Mouse (Mus musculus) hindbrain, embryonic 11.5 days (tissue): ENCODE measurements at regions not wholly inside any gene's neighbourhood (a gene's known extent, or its start where the extent isn't known, plus 50 kb on each side); places are given as distances from the start of the nearest gene placed in this dataset.

Source experiments
- ATAC-seq: fragments of 200-750 bp; cut with Nextera tagmentation; 2 replicates; pipeline ENCODE4 v1.8.0; 2017; ENCODE audit warnings: mild to moderate bottlenecking, moderate TSS enrichment, moderate library complexity; ENCODE audit not compliant: low FRiP score
- DNase-seq: peaks from one replicate; pipeline ENCODE4 v3.0.0-alpha.2; 2015; ENCODE audit warnings: low spot score
- H3K27ac ChIP-seq: fragments of 300-500 bp; sonication (generic); 2 replicates; pipeline ENCODE4 v1.5.1; 2014; ENCODE audit warnings: mild to moderate bottlenecking, low read depth, low read length
- H3K27me3 ChIP-seq: fragments of 300-500 bp; sonication (generic); 2 replicates; pipeline ENCODE4 v1.6.1; 2014; ENCODE audit warnings: mild to moderate bottlenecking, low read length, moderate library complexity, mixed read lengths; ENCODE audit not compliant: control insufficient read depth, insufficient read depth
- H3K36me3 ChIP-seq: fragments of 300-500 bp; sonication (generic); 2 replicates; pipeline ENCODE4 v1.6.1; 2014; ENCODE audit warnings: mild to moderate bottlenecking, low read length, moderate library complexity, mixed read lengths; ENCODE audit not compliant: control insufficient read depth, insufficient read depth
- H3K4me1 ChIP-seq: fragments of 300-500 bp; sonication (generic); replicated peaks from 2 replicates; pipeline ENCODE4 v1.6.1; 2014; ENCODE audit warnings: low read length, mixed read lengths; ENCODE audit not compliant: control insufficient read depth, insufficient read depth
- H3K4me2 ChIP-seq: fragments of 300-500 bp; sonication (generic); replicated peaks from 2 replicates; pipeline ENCODE4 v1.6.1; 2014; ENCODE audit warnings: mild to moderate bottlenecking, low read depth, low read length
- H3K4me3 ChIP-seq: fragments of 300-500 bp; sonication (generic); 2 replicates; pipeline ENCODE4 v1.5.1; 2014; ENCODE audit warnings: low read depth, low read length
- H3K9ac ChIP-seq: fragments of 300-500 bp; sonication (generic); 2 replicates; pipeline ENCODE4 v1.6.1; 2014; ENCODE audit warnings: low read depth, low read length
- H3K9me3 ChIP-seq: fragments of 300-500 bp; sonication (generic); 2 replicates; pipeline ENCODE4 v1.6.1; 2016; ENCODE audit warnings: low read length; ENCODE audit not compliant: control insufficient read depth
- WGBS: fragments of 180-500 bp; shearing (Covaris S2); extraction: QIAGEN DNeasy Blood & Tissue Kit; methylation state at CpG from one replicate; pipeline ENCODE4 v1.1.7; 2014; 5-methylcytosine and 5-hydroxymethylcytosine counted together

DNA sequence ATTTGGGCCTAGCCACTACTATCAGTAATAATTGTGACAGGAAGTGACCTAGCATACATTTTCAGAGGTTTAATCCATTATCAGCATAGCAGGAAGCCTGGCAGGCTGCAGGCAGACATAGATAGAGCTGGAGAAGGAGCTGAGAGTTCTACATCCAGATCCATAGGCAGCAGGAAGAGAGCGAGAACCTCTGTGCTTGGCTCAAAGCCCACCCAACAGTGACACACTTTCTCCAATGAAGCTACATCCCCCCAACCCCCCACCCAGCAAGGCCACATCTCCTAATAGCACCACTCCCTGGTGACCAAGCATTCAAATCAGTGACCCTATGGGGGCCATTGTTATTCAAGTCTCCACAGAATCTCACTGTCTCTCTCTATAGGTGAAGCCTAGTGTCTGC lies 79.4 kb downstream of the Enc1 start:
- H3K27me3 ChIP-seq = no peaks in the 10 kb centered on the region
- no peak overlapping the region for H3K27ac ChIP-seq
- no peak overlapping the region for H3K9ac ChIP-seq
- no peak for DNase-seq
- ATAC-seq = no peak
- H3K36me3 ChIP-seq = no peaks in the 10 kb centered on the region
- H3K9me3 ChIP-seq = no peaks in the 10 kb centered on the region
- H3K4me2 ChIP-seq = no peak overlapping the region
- H3K4me3 ChIP-seq = no peak overlapping the region
- no peaks in the 10 kb centered on the region; the same call in 1 of the 2 replicates for H3K4me1 ChIP-seq
- WGBS = 84% methylated on average over 1 of the region's 1 CpGs

- DNase-seq (peak; percentile 34), ATAC-seq (peak; percentile 53; the same call in 1 of the 2 replicates)
- H3K4me1 ChIP-seq = no peaks in the 10 kb centered on the region; the same call in 1 of the 2 replicates
- WGBS = 17% methylated on average over 3 of the region's 3 CpGs
- H3K4me2 ChIP-seq = no peak overlapping the region
- H3K27me3 ChIP-seq = no peaks in the 10 kb centered on the region
- H3K9ac ChIP-seq = no peak overlapping the region
- no peaks in the 10 kb centered on the region for H3K36me3 ChIP-seq
- H3K9me3 ChIP-seq = no peaks in the 10 kb centered on the region
- no peak overlapping the region for H3K4me3 ChIP-seq
- H3K27ac ChIP-seq = peak overlapping the region; percentile 30; the same call in 1 of the 2 replicates
These were observed 76.7 kb downstream of the Enc1 start for GRCm38 (mm10) chr13:97317633-97318032.

GRCm38 (mm10) chr13:97312420-97313370 lies 71.8 kb downstream of the Enc1 start:
- Histone ChIP-seq H3K4me3 (no peak overlapping the region), H3K27ac (no peak overlapping the region), H3K4me1 (peaks cover 8% of the 10 kb centered on the region), H3K9me3 (no peaks in the 10 kb centered on the region), H3K4me2 (no peak overlapping the region), H3K9ac (no peak overlapping the region), H3K36me3 (no peaks in the 10 kb centered on the region), H3K27me3 (no peaks in the 10 kb centered on the region)
- WGBS = 79% methylated on average over 16 of the region's 16 CpGs
- no peak for ATAC-seq
- DNase-seq = no peak

DNA sequence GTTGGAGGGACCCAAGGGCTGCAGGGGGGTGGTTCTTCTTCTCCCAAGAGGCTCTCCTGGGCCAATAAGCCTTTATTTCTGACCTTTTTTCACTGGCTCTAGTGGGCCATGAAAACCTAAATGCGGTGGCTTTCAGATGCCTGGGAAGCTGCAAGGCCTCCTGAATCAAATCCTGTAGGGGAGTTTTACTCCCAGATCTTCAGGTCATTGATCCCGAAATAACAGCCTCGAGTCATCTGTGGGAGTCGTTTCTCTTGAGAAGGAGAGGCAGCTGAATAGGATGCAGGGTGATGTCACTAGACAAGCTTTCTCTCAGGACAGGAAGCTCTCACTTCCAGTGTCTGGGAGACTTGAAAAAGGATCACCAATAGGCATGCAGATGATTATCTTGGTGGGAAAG lies 70.4 kb downstream of the Enc1 start:
- H3K4me1 ChIP-seq = peaks cover 8% of the 10 kb centered on the region
- no peaks in the 10 kb centered on the region for H3K36me3 ChIP-seq
- no peaks in the 10 kb centered on the region for H3K9me3 ChIP-seq
- H3K9ac ChIP-seq = no peak overlapping the region
- DNase-seq = peak; percentile 46
- H3K27me3 ChIP-seq = no peaks in the 10 kb centered on the region
- WGBS = 5% methylated on average over 4 of the region's 4 CpGs
- 0 out of 2 replicates have a peak overlapping the region, but pooled peaks have one; percentile 0 for H3K27ac ChIP-seq
- H3K4me2 ChIP-seq = no peak overlapping the region
- ATAC-seq = 0 out of 2 replicates have a peak, but pooled peaks have one; percentile 61
- no peak overlapping the region for H3K4me3 ChIP-seq

GRCm38 (mm10) chr13:97310855-97311189 lies 69.9 kb downstream of the Enc1 start:
- no peak overlapping the region for H3K4me2 ChIP-seq
- no peaks in the 10 kb centered on the region for H3K9me3 ChIP-seq
- DNase-seq = no peak
- WGBS = 16% methylated on average over 3 of the region's 3 CpGs
- peak; percentile 6; the same call in 1 of the 2 replicates for ATAC-seq
- H3K27ac ChIP-seq = 0 out of 2 replicates have a peak overlapping the region, but pooled peaks have one; percentile 11
- no peak overlapping the region for H3K4me3 ChIP-seq
- H3K9ac ChIP-seq = no peak overlapping the region
- peaks cover 8% of the 10 kb centered on the region for H3K4me1 ChIP-seq
- H3K36me3 ChIP-seq = no peaks in the 10 kb centered on the region
- no peaks in the 10 kb centered on the region for H3K27me3 ChIP-seq

- no peaks in the 10 kb centered on the region for H3K9me3 ChIP-seq
- no peak overlapping the region for H3K4me2 ChIP-seq
- WGBS = 28% methylated on average over 8 of the region's 8 CpGs
- no peaks in the 10 kb centered on the region for H3K27me3 ChIP-seq
- no peaks in the 10 kb centered on the region for H3K36me3 ChIP-seq
- ATAC-seq (peak; percentile 25; the same call in 1 of the 2 replicates), DNase-seq (peak; percentile 33)
- H3K27ac ChIP-seq = 0 out of 2 replicates have a peak overlapping the region, but pooled peaks have one; percentile 11
- H3K9ac ChIP-seq = no peak overlapping the region
- peaks cover 8% of the 10 kb centered on the region for H3K4me1 ChIP-seq
- H3K4me3 ChIP-seq = no peak overlapping the region
These were observed 69.4 kb downstream of the Enc1 start for GRCm38 (mm10) chr13:97310186-97310854.

- Histone ChIP-seq H3K27me3 (no peaks in the 10 kb centered on the region), H3K9me3 (no peaks in the 10 kb centered on the region), H3K4me3 (no peak overlapping the region), H3K36me3 (no peaks in the 10 kb centered on the region), H3K9ac (no peak overlapping the region), H3K27ac (no peak overlapping the region), H3K4me1 (peaks cover 8% of the 10 kb centered on the region), H3K4me2 (no peak overlapping the region)
- no peak for DNase-seq
- ATAC-seq = no peak
- WGBS = 86% methylated on average over 3 of the region's 3 CpGs
These were observed 68.5 kb downstream of the Enc1 start for GRCm38 (mm10) chr13:97309411-97309810.

GRCm38 (mm10) chr13:97308431-97308830 lies 67.5 kb downstream of the Enc1 start:
- Histone ChIP-seq H3K27ac (no peak overlapping the region), H3K36me3 (no peaks in the 10 kb centered on the region), H3K27me3 (no peaks in the 10 kb centered on the region), H3K9ac (no peak overlapping the region), H3K9me3 (no peaks in the 10 kb centered on the region), H3K4me2 (no peak overlapping the region), H3K4me1 (peaks cover 8% of the 10 kb centered on the region), H3K4me3 (no peak overlapping the region)
- DNase-seq = no peak
- WGBS = 96% methylated on average over 2 of the region's 2 CpGs
- no peak for ATAC-seq
